Mouse (Mus musculus) cerebellum, postnatal 36 days (tissue): Measurements from ENCODE around the gene Sord.
A peak's percentile ranks its signal among the peaks of the same experiment; 100 is the strongest.

Experiments used
- DNase-seq, 2 experiments: peaks; one replicate each; pipeline ENCODE4 v3.0.0; 2021 to 2022; ENCODE audit warnings: mixed read lengths in 2 of 2

The Sord gene

GRCm38 (mm10) chr2:122240735-122241134 lies 6.2 kb downstream of the Sord start:
- no peak for DNase-seq

GRCm38 (mm10) chr2:122241226-122241625 lies 6.7 kb downstream of the Sord start:
- DNase-seq, result no peak

DNA sequence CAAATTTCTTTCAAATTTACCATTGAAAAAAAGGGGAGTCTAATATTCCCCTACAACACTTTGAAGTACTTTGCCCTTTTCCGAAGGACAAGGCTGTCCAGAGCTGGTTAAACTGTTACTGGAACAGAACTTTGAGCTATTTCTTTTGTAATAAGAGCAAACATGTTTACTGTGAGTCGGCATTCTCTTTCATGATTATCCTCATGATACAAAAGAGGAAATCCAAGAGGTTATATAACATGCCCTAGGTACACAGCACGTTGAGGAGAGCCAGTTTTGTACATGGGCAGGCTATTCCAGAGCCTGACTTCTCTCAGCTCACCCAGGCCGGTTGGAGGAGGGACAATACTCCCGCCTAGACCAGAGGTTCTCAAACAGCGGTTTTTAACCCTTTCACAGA lies 7.4 kb downstream of the Sord start:
- DNase-seq, result no peak

- peak; percentile 74 to 80 for DNase-seq
Measured at GRCm38 (mm10) chr2:122243671-122244131, 9.2 kb downstream of the Sord start.

GRCm38 (mm10) chr2:122247786-122248185 lies 13.2 kb downstream of the Sord start:
- DNase-seq, result no peak

DNA sequence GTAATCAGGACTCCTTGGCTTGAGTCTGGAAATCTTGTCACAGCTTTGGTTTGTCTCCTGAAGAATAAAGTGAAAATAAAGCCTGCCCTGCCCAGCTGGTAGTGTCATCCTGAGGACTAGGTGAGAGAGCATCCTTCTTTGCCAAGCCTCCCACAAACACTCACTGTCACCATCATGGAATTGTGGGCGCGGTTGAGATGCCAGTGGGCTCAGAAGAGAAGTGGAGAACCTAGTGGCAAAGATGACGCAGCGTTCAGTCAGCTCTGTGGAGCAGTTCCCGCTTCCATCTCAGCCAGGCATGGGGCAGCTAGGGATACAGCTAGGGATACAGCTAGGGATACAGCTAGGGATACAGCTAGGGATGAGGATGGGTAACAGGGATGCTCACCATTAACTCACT lies 21.4 kb downstream of the Sord start:
- no peak for DNase-seq

DNA sequence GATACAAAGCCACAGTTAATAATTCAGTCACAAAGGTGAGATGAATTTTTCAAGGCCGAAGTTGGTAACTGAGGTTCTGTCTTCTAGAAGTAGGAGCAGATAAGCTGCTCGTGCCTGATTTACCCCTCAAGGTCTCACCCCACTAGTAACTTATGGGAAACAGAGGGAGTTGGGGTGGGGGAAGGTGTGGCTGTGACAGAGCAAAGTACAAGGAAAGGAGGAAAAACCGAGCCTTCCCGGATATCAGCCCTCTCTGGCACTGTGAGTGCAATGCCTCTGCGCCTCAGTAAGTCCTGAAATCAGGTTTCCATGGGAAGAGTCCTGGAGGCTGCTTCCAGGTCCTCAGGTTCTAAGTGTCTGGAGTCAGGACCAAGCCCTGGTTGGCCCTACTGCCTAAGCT lies 26.2 kb downstream of the Sord start:
- no peak for DNase-seq

DNA sequence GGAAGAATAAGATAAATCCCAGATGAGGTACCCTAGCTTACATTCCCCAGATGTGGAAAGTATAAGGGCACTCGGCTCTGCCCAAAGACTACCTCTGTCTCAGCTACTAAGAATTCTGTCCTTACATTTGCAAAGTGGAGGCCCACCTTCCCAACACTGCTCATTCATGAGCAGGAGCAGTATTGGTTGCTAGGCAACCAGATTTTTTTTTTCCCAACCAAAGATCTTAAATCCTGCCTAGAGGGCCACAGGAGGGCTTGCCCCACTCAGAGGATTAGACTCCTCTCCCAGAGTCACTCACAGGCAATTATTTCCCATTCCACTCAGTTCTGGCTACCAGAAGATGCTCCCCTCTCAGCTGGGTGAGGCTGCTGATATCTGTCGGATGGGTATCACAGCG lies 30.1 kb downstream of the Sord start:
- no peak for DNase-seq

DNA sequence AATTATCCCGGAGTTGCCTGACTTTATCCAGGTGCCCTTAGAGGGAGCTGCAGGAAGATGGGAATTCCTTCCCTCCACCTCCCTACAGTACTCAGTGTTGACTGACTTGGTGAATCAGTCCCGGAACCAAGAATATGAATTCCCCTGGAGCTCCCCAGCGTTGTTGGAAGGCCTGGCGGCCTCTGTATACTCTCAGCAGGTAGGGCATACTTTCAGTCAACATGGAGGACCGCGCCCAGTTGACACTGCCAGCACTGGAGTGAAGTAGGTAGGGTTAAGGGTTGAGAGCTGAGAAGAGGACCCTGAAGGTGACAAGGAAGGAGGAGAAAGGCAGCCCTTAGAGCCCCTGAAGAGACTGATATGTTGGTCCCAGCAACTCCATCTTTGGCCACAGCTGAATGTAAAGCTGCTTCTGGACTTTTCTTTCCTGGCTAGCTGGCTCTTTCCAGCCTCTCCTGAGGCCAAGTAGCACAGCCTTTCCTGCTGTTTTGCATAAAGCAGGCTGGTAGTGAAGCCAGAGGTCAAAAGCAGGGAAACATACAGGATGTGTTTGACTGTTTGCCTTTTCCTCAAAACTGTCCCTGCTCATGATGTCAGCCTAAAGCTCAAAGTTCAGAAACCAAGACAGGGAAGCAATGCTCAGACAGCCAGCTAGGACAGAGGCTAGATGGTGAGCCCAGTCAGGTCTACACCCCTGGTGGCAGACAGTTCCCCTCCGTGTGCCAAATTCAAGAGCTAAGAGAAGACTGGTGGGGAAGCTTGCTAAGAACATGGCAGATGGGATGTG lies 32.1 kb downstream of the Sord start:
- no peak for DNase-seq

DNA sequence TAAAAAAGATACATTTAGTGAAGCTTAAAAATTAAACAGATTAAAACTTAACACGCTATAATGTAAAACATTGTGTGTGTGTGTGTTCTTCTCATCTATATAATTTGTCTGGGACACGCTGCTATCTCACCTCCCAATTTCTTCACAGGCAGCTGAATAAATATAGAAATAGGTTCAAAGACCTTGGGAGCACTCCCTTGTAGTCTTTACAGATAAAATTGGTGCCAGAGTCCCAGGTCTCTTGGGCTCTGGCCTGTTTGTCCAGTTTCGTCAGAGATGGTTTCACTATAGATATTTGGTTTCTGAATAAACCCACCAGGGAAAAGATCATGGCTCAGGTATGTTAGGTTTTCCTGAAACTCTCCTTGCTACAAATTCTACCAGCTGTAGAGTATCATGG lies 44.2 kb downstream of the Sord start:
- no peak for DNase-seq

DNA sequence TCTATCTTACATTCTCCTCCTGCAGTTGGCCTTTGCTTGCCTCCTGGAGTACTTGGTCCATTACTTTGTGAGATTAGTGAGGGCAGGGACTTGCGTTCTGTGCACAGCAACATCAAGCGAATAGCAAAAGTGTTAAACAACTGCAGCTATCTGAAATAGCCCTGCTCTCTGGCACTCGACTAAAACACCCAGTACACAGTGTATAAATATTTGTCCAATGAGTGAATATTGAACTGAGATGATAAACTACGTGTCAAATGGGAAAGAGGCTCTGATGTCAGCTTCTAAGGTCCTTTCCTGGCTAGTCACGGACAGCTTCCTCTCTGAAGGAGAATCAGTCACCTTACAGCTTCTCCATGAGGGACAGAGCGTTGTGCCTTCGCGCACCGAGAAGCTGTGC lies 49.5 kb downstream of the Sord start:
- DNase-seq, result no peak

GRCm38 (mm10) chr2:122286137-122286536 lies 51.6 kb downstream of the Sord start:
- no peak for DNase-seq

DNA sequence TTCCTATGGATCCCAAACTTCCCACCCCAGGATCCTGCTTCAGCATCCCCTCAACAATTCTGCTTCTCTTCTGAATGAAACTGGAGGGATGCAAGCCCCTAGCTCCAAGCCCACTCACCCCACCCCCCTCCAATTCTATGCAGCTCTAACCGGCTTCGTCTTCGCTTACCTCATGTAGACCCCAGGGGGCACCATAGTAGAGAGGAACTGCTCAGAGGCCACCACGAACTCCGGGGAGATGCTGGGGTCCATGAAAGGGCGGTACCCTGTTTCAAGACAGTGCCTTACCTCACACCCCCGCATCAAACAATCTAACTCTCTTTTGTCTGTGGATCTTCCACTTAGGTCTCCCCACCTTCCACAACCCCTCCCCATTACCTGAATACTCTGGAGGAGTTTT lies 60.4 kb downstream of the Sord start:
- no peak for DNase-seq

DNA sequence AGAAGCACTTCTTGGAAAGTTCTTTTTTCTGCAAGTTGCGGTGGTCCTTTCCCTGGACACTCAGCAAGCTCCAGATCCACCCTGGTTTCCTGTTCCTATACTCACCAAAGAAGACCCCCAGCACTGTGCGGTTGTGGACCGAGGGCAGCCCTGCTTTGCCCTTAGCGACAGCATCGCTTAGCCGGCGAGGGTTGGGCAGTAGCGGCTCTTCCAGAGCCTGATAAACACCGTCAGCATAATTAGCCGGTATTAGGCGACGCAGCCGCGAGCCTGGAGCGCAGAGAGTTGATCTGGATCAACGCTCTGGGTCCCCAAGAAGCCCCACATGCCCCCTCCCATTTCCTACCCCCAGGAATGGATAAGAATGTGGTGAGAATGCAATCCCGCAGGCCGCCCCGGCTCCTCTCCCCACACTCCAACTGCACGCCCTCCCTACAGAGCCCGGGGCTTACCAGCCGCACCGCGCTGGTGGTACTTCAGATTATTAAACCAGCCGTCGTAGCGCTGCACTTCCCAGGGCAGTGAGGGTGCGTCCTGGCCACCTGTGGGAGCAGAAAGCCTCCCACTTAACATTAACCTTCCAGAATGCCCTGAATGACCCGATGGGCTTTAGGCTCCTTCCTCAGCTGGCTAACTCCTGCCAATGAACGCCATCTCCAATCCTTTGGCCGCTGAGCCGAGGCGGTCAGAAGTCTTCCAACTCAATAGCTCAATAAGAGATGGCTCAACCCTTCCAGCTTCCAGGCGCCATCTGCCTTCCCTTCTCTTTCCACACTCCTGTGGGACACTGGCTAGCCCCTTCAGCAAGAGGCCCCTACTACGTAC lies 62.9 kb downstream of the Sord start:
- DNase-seq, result no peak

GRCm38 (mm10) chr2:122298096-122298499 lies 63.5 kb downstream of the Sord start, which contains the start of gene Duox2:
Gene Duox2, minus strand, starts transcription at chr2:122298449.
- no peak for DNase-seq

DNA sequence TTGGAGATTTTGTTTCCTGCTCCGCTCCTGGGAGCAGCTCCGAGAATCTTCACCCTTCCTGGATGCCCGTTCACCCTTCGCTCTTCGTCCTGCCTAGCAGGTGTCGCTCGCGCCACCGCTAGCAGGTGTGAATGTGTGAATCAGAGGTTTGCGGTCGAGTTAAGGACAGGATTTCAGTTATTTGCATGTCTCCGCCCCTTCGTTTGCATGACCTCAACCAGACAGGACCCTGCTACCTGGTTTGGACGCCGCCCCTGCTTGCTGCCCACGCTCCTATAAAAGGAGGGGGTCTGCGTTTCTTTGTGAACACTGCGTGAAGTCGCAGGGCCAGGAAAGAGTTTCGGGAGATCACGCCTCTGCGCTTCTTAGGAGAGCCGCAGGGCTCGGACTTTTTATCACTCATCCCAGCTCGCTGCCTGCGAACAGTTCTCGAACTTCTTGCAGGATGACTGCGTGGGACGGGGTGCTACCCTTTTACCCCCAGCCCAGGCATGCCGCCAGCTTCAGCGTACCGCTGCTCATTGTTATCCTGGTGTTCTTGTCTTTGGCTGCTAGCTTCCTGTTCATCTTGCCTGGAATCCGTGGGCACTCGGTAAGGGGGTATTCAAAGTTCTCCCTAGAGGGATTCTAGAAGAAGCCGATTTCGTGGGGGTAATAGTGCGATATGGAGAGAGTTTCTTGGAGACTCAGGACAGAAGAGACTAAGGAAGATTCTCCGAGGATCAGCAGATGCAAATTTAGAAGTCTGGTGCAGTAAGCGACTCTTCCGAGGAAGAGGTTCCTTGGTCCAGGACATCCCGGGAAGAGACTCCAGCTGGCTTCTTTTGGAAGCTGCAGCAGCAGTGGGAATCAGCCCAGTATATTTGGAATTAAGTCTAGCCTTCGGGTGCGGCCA lies 64.3 kb downstream of the Sord start, which contains the start of gene Duoxa2:
TSS of gene Duoxa2 (plus strand) at position 305 of the 895 bp plus-strand sequence.
- no peak for DNase-seq

DNA sequence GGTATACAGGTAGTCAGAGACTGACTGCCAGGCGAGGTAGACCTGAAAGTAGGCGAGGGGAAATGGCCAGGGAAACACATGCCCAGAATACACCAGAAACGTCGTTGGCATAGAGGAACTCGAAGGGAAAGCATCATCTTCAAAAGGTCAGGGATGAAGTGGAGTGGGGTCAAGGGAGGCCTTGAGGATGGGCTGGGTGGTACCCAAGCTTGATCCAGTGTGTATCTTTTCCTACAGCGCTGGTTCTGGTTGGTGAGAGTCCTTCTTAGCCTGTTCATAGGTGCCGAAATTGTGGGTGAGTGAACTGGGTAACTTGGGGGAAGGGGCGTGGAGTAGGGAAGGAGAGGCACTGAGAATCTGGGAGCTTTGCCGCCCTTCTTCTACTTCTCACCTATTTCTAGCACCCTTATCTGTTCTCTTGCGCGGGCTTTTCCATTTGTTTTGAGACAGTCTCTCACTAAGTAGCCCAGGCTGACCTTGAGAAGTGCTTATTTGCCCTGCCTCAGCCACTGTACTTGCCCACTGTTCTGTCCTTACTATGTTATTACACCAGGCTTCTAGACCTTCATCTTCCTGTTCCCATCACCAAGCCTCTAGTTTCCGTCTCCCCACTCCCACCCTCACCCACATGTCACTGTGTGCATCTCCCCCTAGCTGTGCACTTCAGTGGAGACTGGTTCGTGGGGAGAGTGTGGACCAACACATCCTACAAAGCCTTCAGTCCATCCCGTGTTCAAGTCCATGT lies 65.5 kb downstream of the Sord start:
- DNase-seq, result no peak

GRCm38 (mm10) chr2:122300656-122301020 lies 66.1 kb downstream of the Sord start:
- no peak for DNase-seq

GRCm38 (mm10) chr2:122301081-122301920 lies 66.8 kb downstream of the Sord start:
- DNase-seq, result peak; percentile 38 to 44

DNA sequence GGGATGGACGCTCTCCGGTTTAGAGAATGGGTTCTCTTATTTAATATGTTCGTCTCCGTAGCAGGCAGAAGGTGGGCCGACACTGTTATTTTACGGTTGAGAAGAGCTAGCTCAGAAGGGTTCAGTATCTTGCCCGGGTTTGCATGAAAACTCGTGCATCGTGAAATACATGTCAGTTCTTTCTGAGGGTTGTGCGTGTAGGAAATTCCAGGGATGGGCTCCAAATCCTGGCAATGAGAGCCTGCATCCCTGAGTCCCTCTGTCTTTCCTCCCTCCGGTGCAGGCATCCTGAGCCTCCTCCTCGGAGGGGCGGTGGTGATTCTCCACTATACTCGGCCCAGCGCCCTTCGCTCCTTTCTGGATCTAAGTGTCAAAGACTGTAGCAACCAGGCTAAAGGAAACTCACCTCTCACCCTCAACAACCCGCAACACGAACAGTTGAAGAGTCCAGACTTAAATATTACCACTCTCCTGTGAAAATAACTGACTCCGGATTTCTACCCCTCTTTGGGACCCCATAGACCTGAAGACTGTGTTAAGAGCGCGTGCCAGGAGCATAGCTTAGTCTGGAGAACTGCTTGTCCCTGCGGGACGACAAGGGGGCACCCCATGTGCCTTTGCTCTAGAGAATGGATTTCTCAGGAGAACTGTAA lies 67.5 kb downstream of the Sord start:
- DNase-seq, result no peak
